Mouse (Mus musculus) cerebral cortex, adult 2 months (tissue): ENCODE data around the gene Celf2.

ENCODE experiments used
- WGBS: fragments of 180-500 bp; shearing (Covaris S2); methylation state at CpG from one replicate; pipeline ENCODE4 v1.1.7; 2018; 5-methylcytosine and 5-hydroxymethylcytosine counted together

The Celf2 gene

DNA sequence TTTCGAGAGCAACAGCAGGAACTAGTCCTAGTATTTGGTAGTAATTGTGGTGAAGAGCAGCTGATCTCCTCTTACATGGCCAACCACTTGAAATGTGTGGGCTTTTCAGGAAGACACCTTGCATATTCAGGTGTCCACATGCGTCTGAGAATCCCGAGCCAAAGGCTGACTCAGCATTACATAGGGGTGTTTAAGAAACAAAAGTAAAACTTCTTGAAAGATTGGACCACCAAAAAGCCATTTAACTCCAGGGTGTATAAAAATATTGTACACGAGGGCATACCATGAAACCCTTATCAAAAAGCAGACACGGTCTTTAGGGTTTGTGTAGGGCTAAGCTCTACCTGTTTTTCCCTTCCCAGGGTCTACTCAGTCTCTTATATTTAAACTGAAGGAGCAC lies 965.7 kb downstream of the Celf2 start:
- WGBS: 69% methylated on average over 5 of the region's 5 CpGs

DNA sequence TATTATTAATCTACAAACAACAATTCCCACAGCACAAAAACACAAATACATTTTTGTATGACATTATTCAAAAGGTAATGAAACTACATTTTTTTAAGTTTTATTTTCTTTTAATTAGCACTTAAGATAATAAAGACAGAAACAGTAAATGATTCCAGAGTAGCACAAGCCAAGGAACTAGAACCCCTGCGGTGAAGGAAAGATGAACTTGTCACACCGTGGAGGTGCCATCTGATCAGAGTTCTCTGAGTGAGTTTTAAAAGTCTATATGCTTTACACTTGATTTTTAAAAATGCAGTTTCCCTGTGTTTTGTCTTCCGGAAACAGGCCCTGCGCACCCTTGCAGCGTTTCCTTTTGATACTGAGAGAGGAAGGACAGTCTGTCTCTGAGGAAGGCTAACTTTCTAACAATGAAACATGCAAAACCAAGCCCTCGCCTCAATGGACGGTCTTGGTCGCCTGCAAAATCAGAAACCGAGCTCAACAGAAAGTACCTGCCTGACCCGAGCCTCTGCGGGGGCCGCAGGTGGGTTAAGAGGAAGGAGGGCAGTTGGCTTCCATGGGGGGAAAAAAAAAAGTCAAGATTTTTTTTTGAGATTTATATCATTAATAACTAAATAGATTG lies 966.7 kb downstream of the Celf2 start:
- 78% methylated on average over 12 of the region's 12 CpGs for WGBS

DNA sequence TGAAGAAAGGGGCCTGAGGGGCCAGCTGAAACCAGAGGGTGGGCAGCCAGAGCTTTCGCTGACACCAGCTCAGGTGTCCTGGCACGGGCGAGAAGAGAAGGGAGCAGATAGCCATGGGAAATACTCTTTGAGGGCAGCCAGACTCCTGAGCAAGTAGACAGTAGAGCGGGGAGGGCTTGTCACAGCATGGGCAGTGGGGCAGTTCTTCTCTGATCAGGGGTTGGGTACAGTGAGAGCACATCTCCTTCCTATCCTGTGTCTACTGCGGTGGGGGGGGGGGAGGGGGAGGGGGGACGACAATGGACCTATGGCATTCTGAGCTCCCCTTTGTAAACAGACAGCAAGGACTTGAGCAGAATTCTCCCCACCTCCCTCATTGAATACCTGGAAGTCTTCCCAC lies 968.5 kb downstream of the Celf2 start:
- WGBS: 79% methylated on average over 6 of the region's 6 CpGs

DNA sequence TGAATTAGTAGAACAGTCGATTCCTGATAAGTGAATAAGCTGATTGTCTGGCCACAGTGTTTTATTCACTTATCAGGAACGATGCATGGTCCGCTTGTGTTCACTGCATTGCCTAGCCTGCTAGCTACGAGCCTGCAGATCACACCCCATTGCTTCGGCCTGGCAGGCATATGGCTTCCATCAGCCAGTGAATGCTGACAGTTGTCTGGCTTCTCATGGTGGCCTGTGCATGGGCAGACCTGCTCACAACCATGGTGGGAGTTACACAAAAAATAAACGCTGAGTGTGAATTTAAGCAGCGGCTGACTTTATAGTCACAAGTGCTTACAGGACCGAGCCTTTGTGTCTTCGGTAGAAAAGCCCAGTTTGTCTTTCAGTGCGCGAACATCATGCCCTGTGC lies 969.3 kb downstream of the Celf2 start:
- 51% methylated on average over 11 of the region's 11 CpGs for WGBS

DNA sequence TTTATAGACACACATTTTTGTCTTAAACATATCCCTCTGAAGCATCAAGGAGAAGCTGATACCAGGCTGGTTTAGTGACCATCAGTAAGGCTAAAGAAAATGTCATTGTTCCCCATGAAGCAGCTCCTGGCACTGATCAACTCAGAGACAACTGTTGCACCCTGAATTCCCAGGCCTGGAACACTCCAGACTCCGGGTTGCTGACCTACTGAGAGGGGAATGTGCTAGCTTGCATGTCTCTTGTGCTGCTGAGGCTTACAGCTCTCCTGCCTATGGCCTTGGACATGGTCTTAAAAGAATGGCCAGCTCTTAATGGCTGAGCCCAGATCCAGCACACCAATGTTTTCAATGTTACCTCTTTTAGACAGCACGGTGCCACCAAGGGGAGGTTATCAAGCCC lies 970.9 kb downstream of the Celf2 start:
- 58% methylated on average over 2 of the region's 2 CpGs for WGBS

DNA sequence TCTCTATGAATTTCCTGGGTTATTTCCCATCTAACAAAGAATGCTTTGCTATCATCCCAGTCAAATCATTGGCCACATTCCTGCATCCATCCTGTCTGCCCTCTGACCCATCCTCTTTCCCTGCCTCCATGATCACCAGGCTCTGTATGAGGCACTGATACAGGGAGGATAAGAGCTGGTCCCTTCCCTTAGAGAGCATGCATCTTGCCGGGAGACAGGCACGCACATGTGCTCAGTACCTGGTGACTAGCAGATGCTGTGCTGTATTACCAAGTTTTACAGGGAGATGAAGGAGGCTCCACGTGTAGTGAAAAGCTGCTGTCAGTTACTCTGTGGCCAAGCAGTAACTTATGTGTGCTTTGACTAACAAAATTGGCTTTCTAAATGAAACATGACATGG lies 972.0 kb downstream of the Celf2 start:
- 42% methylated on average over 3 of the region's 3 CpGs for WGBS

DNA sequence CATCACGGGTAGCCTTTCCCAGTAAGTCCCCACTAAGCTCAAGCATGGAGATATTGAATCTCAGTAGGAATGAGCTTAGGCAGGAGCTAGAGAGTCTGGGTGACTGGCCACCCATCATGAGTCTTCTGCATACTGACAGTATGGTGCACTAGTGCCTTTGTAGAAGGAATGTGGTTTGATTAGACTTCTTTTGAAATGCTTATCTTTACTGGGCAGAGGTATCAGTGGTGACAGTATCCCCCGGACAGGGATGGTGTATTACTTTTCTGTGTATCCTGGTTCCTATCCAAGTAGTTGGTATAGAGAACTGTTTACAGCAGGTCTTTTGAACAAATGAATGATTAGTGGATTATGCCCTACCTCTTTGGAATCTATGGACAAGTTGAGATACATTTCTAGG lies 973.0 kb downstream of the Celf2 start:
- 69% methylated on average over 2 of the region's 2 CpGs for WGBS

DNA sequence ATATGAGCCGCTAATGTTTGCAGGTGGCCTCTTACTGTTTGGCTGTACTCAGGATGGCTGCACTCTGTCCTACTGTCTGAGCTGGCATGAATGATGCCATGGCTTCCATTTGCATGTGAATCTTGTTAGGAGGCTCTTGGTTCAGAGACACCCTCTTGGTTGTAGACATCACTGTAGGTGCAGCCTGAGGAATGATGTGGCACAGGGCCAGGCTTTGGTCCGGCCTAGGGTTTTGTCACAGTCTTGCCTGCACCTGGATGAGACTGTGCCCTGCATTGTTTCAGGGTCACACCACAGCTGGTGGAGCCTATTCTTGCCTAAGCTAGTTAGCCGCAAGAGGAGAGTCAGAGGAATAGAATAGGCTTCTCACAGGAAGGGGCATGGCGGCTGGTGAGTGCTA lies 977.0 kb downstream of the Celf2 start:
- 72% methylated on average over 4 of the region's 4 CpGs for WGBS

DNA sequence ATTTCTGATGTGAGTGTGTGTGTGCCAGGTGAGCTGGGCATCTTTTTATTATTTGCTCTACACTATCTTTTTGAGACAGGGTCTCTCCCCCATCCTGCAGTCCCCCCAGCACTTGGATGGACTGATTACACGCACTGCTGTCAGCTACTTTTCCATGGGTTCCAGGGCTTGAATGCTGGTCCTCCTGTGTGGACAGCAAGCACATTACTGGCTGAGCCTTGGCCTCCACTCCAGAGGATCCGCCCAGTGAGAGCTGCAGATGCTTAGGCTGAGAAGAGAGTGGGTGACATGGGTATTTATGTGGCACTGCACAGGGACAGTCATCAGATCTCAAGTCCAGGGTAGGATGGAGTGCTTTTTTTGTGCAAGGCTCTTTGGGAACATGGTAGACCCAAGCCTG lies 981.3 kb downstream of the Celf2 start:
- 83% methylated on average over 2 of the region's 2 CpGs for WGBS

DNA sequence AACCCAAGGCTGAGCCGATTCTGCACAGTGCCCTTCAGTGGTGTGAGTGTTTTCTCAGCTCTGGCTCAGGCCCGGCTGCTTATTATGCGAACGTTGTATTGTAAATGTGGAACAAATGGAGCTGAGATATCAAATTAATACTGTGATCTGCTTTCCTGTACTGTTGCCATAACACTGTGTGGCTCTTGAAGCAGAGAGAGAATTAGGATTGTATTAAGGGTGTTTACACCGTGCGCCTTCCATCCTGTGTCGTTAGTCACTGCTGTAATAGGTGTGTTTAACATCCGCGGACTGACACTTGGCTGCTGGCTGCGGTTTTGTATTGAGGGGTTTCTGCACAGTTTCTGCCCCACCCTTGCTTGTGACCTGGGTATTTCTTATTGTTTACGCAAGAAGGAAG lies 982.5 kb downstream of the Celf2 start:
- WGBS: 76% methylated on average over 11 of the region's 11 CpGs

DNA sequence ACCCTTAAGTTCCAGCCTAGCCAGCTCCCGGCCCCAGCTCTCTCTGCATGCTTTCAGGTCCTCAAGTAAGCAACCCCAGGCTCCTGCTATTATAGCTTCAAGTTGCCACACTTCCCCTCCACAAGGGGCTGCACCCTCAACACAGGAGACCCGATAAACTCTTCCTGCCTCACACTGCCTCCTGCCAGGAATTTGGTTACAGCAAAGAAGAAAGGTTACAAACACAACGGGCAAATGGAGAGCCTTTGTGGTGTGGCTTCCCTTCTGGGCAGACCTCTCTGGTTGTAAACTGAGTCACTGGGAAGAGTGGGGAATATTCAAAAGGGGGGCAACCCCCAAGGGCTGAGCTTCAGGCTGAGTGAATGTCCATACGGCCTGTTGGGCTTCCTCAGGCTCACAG lies 983.1 kb downstream of the Celf2 start:
- WGBS: 73% methylated on average over 4 of the region's 4 CpGs

DNA sequence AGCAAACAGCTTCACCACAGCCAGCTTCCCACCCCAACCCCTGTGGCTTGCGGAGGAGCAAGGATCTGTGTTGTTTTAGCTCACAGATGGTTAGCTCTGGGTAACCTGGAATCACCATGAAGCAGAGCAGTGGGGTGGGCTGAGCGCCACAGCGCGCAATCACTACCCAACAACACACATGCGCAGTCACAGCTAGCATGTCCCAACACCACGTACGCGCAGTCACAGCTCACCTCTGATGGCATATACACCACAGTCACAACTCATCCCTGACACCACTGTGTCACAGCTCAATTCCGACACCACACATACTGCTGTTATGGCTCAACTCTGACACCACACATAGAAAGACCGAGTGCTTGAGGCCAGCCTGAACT lies 985.5 kb downstream of the Celf2 start:
- 65% methylated on average over 10 of the region's 10 CpGs for WGBS

DNA sequence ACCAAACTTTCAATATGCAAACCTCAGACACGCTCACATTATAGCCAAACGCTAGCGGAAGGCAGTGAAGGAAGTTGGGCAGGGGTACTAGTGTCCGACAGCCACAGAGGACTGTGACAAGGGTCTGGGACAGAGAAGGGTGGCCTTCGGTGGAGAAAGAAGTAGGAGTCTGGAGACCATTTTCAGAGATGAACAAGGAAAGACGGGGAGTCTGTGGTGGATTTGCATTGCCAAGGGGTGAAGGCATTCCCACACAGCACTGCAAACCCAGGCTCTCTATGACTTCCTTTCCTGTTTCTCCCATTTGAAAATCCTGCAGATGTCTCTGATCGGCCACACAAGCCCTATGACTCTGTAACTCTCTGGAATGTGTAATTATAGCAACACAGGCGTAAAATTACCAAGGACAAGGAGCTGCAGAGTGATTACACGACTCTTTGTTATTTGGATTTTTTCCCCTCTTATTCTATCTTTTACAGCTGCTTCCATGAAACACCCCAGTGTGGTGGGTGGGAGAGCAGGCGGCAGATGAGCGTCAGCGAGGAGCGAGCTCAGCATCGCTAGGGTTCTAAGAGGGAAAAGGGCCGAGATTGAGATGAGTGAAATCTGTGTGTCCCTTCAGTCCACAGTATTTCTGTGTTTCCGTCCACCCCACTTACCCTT lies 986.0 kb downstream of the Celf2 start:
- WGBS: 56% methylated on average over 16 of the region's 16 CpGs

DNA sequence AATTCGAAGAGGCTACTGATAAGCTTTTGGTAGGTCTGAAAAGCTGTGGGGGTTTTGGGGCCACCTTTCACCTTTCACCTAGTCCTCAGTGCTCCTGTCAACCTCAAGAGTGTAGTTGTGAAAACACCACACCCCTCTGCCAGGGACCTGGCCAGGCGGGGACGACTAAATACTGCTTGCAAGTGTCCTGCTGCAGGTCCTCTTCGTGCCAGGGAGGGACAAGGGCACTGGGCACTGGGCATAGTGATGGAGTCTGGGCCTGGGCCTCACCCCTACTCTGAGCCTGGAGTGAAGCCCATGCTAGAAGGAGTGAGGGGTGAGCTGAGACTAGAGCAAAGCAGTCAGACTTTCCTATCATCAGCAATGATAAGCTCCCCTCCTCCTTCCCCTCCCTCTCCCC lies 987.0 kb downstream of the Celf2 start:
- 87% methylated on average over 4 of the region's 4 CpGs for WGBS

DNA sequence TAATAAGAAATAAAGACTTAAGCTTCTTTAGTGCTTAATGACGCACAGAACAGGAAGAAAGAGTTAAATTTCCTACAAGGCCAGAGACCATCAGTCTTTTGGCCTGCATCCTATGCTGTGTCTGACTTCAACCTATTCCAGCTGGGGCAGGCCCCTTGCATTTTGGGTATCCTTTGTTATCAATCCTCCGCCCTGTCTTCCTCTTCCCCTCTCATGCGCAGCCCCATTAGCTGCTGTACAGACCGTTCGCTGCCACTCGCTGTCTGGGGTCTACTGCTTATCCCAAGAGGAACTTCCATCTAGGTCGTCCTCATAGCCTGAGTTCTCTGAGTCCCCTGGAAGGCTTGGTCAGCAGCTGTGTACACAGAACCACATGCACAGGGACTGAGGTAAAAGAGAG lies 996.2 kb downstream of the Celf2 start:
- 83% methylated on average over 7 of the region's 7 CpGs for WGBS

DNA sequence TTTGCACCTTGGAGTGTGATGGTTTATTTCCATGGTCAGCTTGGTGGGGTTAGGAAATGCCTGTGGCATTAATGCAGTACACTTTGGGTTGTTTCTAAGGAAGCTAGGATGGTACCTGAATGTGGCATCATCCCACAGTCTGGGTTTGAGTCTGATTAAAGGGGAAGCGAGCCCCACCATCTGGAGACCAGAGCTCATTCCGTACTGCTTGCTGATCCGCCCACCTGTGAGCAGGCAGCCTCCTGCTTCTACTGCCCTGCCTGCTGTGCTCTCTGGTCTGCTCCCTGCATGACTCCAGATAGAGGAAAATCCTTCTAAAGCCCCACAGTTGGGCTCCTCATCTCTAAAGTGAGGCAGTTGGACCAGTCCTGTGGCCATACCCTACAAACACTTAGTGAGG lies 1002.3 kb downstream of the Celf2 start:
- WGBS: 58% methylated on average over 3 of the region's 3 CpGs

DNA sequence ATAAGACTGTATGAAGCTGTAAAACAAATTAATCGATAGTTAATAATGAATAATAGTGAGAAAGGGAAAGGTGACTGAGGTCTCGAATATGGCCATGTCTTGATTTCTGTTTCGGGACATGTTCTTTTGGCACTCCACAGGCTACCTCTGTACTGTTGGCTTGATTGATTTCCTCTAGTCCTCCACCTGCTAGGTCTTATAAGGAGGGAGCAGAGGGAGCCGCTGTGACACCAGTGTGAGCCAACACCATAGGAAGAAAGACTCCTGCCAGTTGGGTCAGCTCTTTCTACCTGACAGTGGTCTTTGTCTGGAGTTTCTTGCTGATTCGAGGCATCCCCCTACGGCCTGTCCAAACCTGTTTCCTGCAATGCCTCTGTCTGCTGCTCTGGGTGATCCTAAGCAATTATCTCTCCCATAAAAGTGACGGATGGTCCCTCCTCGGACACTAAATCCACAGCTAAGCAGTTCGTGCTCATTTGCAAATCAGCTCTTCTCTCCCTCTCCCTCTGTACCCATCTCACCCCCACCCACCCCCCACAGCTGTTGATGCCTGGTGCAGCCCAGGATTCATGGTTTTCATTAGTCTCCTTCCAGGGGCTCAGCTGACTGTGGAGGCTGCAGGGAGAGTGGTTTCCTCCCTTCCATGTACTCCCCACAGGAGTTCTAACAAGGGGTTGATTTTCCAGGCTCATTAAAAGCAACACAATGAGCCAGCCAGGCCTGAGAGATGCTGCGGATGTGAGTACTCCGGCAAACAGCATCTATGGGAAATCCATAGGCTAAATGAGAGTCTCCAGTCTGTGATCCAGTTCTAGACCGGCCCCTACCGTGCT lies 1003.2 kb downstream of the Celf2 start:
- WGBS: 68% methylated on average over 13 of the region's 13 CpGs

DNA sequence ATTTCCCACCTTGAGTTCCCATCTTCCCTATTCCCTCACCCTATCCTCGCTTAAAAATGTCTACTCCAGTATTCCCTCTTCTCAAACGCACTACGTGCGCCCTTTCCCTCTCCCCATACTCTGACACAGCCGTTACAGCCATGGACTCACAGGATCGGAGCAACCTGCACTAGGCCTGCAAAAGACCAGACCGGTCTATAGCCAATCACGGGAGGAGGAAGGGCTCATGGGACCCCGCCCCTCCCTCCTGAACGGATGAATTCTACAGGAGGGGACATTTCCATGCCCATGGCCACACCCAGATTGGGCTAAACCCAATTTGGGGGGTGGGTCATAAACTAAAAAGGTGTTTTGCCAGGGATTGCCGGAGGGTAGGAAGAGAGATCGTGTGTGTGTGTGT lies 1003.8 kb downstream of the Celf2 start:
- WGBS: 90% methylated on average over 12 of the region's 12 CpGs

DNA sequence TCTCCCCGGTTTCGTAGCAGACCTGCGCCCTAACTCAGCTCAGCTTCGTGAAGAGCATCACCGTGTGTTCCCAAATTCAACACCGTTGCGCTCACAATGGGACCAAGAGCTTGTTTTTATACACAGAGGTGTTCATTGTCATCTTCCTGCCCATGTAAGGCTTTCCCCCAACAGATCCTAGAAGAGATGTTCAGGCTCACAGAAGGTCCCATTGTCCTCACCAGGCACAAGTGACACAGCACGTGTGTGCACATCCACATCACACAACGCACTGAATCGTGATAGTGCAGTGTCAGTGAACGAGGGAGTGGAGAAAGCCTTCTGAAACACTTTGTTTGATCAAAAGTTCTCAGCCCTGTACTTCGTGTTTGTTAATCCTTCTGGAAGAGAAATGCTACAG lies 1011.3 kb downstream of the Celf2 start:
- WGBS: 58% methylated on average over 12 of the region's 12 CpGs

DNA sequence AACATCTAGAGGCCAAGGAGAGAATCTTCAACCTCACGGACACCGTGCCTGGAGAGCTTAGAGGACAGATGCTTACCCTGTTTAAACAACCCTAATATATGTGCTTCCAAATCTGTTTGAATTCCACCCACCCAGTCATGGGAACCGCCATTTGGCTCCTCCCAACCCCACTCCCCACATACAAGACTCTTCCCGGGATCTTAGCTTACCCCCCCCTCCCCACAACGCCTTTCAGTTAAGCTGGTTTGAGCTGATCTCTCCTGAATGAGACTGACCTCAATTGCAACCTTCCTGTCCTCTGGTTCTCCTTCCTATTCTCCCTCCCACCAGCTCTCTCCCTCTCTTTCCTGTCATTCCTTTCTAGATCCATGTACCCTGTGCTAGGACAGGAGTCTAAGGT lies 1011.7 kb downstream of the Celf2 start:
- WGBS: 70% methylated on average over 5 of the region's 5 CpGs

DNA sequence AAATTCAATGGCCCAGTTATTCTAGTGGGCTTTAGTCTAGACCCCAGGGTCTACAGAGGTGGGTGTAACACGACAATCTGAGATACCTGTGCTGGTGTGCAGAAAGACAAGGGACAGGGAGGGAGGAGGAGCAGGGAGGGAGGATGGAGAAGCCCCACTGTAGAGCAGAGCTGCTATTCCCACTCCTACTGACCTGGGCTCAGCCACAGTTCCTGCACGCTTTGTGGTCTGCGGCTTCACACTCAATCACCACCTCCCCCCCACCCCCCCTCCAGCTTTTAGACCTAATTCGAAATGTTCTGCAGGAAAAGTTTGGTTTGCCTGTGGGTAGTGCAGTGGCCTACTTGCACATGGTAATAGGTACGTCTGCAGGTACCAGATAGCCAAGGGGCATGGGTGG lies 1015.5 kb downstream of the Celf2 start:
- 87% methylated on average over 5 of the region's 5 CpGs for WGBS

DNA sequence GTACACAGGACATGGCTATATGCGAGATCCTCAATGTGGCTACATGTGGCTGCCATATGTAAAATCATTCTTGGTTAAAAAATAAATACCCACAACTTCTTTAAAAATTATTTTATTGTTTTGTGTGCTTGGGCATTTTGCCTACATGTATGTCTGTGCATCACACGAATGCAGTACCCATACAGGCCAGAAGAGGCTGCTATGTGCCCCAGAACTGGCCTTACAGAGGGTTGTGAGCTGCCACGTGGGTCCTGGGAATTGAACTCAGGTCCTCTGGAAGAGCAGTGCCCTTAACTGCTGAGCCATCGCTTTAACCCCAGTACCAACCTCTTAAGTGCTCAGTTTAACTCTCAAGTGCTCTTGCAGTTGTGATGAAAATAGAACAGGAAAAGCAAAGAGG lies 1018.5 kb downstream of the Celf2 start:
- 86% methylated on average over 4 of the region's 4 CpGs for WGBS

DNA sequence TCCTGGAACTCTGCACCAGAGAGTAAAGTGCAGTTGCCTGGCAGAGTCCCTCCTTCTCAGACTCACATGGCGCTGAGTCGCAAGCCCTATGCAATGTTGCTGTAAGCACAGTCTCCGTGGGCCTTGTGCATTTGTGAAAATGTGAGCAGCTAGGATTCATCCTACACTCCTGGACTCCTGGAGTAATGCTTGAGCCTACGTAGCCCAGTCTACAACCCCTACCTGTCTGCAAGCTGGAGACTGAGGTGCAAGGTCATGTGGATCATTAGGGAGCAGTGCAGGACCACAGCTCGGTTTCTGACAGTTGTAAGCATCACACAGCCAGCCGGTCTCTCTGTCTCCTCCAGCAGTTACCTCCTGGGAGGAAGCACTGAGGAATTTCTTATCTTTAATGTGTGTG lies 1019.3 kb downstream of the Celf2 start:
- 79% methylated on average over 6 of the region's 6 CpGs for WGBS
